Mouse (Mus musculus): ENCODE results near the gene Klf7.
"Not testable (repeated sequence)": the region's sequence is repeated elsewhere in the genome, so short reads cannot be mapped to it uniquely, and the experiment has no call there.

Gene Klf7

DNA sequence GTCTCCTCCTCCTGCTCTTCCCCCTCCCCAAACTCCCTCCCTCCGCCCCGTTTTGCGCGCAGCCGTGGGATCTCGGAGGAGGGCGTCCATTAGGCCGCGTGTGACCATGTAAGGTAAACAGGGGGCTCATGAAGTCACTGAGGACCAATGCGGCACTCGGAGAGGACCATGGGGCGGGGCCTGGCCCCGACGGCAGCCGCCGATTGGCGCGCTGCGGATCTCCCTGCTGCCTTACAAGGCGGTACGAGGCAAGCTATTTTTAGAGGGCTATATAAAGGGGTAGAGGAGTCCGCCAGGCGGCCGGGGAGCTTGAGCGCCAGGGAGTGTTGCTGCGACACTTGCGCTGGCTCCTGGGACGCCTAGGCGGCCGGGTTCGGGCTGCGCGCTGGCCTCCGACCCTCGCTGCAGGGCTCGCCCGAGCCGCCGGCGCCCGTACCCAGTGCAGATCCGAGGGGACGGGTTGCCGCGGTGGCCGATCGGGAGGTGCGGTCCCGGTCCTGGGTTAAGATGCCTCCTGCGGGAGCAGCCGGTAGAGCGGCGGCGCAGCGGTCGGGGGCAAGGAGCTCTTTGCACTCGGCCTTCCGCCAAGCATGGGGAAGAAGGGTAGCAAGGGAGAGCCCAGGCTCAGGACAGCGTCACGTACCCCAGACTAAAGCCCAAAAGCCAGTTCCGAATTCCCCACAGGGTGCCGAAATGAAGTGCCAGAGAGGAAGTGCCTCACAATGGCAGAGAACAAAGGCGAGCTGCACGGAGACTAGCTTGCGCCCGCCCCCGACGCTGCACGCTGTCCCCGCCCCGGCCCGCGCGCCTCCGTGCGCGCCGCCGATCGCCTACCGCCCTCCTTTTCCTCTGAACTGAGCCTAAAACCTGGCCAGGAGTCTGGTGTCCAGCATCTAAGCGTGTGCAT lies at the start of gene Klf7:
Gene Klf7, minus strand, starts transcription at position 724 of the 907 bp plus-strand sequence.
- ATAC-seq (ENCODE audit: insufficient number of reproducible peaks, low FRiP score, low TSS enrichment) = peak; percentile 93

DNA sequence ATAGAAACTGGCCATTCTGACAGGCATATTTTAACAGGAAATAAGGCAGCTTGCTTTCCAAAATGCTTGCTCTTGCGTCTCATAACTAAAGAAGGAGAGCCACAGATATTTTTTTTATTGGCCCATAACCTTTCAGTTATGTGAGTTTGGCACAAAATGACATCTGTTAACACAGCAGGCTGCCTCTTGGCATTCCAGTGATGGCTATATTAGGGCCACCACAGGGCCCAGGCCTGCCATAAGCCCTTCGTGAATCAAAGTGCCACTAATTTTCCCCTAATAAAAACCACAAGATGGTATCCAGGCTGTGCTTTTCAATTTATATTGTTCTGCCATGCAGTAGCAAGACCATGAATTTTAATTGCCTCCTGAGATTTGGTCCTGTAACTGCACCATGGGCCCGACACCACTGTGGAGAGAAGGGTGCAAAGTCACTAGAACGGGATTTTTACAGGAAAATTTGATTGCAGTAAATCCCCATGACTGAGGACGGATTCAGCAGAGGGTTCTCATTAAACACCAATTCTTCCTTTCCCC lies 42.5 kb upstream of the Klf7 start:
- ATAC-seq (ENCODE audit: insufficient number of reproducible peaks, low FRiP score, low TSS enrichment) = peak; percentile 97

DNA sequence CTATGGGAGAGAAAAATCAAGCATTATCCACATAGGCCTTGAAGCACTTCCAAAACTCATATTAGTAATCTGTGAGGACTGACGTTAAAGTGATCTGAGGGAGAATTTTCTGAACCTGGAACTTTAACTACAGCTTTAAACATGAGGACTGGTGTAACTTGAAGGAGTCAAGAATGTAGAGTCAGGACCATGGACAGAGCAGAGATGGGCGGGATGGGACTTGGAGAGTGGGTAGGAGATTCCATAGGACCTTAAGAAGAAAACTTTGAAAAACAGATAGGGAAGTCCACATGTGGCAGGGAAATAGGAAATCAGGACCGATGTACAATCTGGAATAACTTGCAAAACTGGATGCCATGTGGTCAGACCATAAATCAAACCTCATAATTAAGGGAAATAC lies 36.7 kb upstream of the Klf7 start:
- ATAC-seq (ENCODE audit: insufficient number of reproducible peaks, low FRiP score, low TSS enrichment) = no peak

DNA sequence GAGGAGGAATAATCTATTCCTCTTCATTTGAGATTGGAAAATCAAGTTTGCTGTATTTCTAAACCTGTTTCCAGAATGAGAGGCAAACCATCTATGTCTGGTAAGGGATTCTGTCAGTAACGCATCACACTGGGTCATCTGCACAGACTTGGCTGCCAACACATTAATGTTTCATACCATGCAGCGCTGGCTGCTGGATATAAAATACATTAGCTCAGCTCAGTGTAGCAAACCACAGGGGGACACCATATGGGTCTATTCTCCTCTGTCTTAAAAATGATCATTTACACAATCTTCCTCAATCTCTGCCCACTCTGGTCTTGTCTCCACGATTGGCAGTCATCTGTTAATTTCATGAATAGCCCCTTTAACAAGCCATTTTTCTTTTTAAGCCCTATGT lies 27.1 kb upstream of the Klf7 start:
- no peak for ATAC-seq (ENCODE audit: insufficient number of reproducible peaks, low FRiP score, low TSS enrichment)

DNA sequence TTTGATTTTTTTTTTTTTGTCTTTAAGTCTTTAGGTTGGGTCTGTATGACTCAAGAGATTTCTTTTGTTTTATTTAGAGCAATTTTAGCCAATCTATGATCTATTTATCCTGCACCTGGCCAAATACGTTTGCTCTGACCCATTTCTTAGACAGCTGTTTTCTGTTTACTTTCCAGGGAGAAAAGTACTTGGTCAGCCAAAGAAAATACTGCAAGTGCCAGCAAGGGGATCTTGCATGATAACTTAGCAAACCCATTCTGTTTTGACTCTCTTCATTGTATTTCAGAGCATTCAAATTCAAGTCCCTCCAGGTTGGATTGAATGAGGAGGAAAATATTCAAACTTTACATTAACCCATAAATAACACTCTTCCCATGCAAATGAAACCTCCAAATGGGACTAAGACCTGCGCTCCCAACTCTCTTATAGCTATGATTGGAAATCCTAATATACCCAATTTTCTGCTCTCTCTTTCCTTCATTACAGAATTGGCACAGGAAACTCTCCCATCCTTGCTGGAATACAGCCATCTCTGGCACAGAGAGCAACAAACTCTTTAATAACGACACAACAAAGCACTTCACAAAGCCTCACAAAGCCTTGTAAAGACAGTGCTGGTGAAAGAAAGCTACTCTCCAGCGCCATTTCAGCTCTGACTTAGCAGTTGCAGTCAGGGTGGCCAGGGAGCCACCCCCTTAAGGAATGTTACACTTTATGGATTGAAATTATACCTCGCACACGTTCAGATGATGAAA lies 20.8 kb upstream of the Klf7 start:
- ATAC-seq (ENCODE audit: insufficient number of reproducible peaks, low FRiP score, low TSS enrichment) = no peak

DNA sequence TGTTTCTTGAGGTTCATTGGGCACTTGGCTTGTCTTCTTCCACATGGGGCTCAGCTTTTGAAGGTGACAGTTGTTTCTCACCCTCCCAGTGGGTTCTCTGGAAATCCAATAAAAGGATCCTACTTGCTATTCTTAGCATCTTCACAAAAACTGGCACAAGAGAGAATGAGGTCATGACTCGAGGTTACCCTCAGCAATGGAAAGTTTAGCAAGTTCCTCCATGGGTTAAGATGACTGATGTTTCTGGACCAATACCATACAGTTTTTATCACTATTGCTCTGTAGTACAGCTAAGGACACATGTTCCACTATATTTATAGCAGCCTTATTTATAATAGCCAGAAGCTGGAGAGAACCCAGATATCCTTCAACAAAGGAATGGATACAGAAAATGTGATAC lies 12.4 kb upstream of the Klf7 start:
- no peak for ATAC-seq (ENCODE audit: insufficient number of reproducible peaks, low FRiP score, low TSS enrichment)

DNA sequence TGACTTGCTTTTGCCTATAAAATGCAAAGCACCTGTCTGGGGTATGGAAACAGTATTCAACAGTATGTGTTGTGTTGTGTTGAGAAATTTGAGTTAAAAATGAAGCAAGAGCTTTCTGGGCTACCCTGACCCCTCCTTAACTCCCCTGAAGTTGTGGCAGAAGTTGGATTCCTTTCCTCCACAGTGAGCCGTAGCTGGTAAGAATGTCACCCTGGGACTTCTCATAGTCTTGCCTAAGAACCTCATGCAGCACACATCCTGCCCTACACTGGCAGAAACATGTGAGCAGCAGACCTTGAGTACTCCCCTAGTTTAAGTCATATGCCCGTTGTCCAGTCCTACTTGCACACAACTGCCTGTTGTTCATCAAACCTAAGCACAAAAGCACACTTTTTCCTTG lies 4.7 kb upstream of the Klf7 start:
- ATAC-seq (ENCODE audit: insufficient number of reproducible peaks, low FRiP score, low TSS enrichment) = no peak

GRCm38 (mm10) chr1:64122466-64122830 lies 366 bp upstream of the Klf7 start:
- ATAC-seq (ENCODE audit: insufficient number of reproducible peaks, low FRiP score, low TSS enrichment) = no peak

- ATAC-seq (ENCODE audit: insufficient number of reproducible peaks, low FRiP score, low TSS enrichment) = peak; percentile 18; the same call in 1 of the 2 replicates
Measured at GRCm38 (mm10) chr1:64120811-64121515, 1.1 kb downstream of the Klf7 start.

- no peak for ATAC-seq (ENCODE audit: insufficient number of reproducible peaks, low FRiP score, low TSS enrichment)
Measured at GRCm38 (mm10) chr1:64120421-64120810, 1.7 kb downstream of the Klf7 start.

DNA sequence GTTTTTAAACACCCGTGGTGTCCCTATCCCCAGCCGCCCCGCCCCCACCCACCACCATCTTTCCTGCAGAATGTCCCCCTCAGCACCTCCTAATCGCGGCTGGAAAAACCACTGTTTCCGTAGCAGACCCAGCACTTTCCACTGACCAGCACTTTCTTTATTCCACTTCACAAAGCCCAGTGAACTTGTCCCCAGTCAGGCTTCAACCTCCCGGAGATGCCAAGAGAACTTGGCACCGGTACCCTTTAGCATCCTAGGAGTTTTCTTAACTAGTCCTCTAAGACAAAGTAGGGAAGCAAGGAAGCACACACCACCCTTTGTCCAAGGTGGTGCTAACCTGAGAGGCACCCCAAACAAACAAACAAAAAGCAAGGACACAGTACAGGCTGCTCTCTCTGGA lies 2.2 kb downstream of the Klf7 start:
- ATAC-seq (ENCODE audit: insufficient number of reproducible peaks, low FRiP score, low TSS enrichment) = no peak

DNA sequence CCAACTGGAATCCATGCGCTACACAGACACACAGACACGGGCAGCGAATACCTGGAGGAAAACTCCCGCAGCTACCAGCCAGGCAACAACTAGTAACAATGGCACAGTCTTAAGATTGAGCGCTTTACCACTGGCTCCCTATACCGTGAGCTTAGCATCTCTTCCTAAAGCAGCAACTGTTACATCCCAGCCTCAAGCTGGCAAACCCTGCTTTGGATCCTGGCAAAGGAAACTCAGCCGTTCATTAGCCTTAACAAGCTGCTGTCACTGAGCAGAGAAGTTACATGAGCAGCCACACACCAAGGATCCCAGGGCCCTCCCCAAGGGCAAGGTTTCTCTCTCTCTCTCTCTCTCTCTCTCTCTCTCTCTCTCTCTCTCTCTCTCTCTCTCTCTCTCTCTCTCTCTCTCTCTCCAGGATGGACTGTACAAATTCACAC lies 2.7 kb downstream of the Klf7 start:
- ATAC-seq (ENCODE audit: insufficient number of reproducible peaks, low FRiP score, low TSS enrichment) = no peak

DNA sequence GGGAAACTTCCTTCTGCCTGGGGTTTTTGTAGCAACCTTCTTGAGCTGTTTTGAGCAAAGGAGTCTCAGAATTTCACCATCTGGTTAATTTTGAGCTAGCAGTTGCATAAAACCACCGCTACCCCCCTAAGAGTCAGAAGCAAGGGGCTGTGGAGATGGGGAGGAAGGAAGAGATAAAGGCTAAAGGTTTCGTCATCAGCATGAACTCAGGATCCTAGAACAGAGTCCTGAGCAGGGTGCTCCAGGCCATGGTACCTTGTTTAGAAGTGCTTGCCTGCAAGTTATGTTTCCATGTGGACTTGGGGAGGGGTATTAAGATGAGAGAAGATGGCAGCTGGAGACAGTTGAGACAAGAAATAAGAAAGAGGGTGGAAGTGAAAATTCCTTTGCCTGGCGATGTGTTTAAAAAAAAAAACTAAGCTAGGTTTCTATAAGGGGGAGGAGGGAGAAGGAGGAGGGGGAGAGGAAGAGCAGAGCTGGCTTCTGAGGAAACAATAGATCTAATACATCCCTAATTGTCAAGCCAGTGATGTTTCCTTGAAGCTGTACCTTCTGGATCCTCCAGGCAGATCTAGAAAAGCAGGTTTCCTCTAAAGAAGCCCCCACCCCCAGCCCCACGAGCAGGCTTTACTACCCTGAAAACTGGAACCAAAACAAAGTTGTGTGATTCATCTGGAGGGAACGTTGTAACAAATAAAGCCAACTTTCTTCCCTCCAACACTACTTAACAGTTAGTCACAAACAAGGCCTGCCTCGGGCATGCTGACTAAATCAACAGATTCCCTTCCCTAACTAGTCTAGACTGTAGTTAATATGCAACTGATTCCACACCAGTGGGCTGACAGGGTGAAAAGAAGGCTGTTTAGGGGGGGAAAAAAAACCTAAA lies 3.6 kb downstream of the Klf7 start:
- no peak for ATAC-seq (ENCODE audit: insufficient number of reproducible peaks, low FRiP score, low TSS enrichment)

DNA sequence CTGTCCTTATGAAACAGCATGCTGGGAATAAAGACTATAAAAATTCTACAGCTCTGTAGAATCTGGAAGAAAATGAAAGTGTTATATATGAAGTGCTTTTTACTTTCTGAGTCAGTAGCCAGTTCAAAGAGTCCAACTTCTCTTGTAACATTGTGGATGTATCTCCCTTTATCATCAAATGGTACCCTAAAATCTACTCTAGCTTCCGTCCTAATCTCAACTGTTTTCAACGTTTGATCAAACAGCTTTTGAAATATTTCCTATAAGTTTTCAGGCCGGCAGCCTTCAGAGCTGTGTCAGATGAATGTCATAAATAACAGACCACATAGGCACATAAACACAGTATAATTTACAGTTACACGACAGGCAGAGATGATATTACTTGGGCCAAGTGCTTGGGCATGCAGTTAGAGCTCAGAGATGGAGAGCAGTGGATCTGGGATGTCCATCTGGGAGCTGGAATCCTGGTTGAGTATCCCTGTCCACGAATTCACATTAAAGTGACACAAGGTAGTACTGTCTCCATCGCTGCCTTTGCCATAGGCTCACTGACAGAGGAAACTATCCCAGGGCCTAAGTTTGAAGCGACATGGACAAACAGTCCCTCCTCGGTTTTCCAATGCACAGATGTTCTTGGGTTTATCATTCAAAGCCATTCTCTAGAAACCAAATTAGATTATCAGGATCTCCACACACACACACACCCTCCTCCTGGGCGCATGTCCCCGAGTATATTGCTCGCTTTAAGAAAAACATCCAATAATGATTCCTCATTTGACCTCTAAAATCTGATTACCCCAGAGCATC lies 4.4 kb downstream of the Klf7 start:
- ATAC-seq (ENCODE audit: insufficient number of reproducible peaks, low FRiP score, low TSS enrichment) = no peak

- ATAC-seq (ENCODE audit: insufficient number of reproducible peaks, low FRiP score, low TSS enrichment) = no peak
Measured at GRCm38 (mm10) chr1:64116746-64117455, 5.2 kb downstream of the Klf7 start.

- ATAC-seq (ENCODE audit: insufficient number of reproducible peaks, low FRiP score, low TSS enrichment) = no peak
Measured at GRCm38 (mm10) chr1:64114579-64114978, 7.5 kb downstream of the Klf7 start.

GRCm38 (mm10) chr1:64108653-64109052 lies 13.4 kb downstream of the Klf7 start:
- not testable (repeated sequence) for ATAC-seq (ENCODE audit: insufficient number of reproducible peaks, low FRiP score, low TSS enrichment)

- no peak for ATAC-seq (ENCODE audit: insufficient number of reproducible peaks, low FRiP score, low TSS enrichment)
Measured at GRCm38 (mm10) chr1:64107526-64107925, 14.6 kb downstream of the Klf7 start.

Data from cerebellum, adult (tissue).